Mouse (Mus musculus) skeletal muscle tissue, adult 2 months (tissue): ENCODE data around the gene Trim3.

ENCODE experiments used
- DNase-seq: peaks from one replicate; pipeline ENCODE4 v3.0.0-alpha.2; 2012; ENCODE audit warnings: low read depth, low spot score

Trim3 gene

DNA sequence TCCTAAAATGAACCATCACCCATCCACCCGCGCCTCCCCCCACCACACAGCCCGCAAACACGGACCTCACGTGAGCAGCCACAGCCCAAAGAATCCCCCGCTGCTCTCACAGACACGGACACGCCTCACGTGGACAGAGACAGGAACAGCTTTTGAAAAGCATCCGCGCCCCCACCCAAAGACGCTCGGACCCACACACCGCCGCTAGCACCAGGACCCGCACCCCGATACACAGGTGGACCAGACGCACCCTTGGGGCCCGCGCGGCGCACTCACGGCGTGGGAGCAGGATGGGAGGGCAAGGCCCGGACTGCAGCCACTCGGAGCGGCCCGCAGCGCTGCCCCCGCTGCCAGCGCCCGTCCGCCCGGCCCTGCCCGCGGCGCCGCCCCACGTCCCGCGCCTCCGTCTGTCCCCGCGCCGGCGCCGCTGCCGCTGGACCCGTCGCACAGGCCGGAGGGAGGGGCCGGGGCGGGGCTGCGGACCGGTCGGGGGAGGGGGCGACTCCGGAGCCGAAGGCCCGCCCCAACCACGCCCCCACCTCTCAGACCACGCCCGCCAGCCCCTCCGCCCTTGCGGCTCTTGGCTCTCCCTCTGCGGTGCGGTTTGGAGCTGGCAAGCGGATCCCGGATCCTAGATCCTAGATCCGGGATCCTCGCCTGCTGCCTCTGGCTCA lies at the start of gene Trim3:
Trim3 (minus strand) TSS at position 445 of the 674 bp plus-strand sequence.
- peak; percentile 84 for DNase-seq

GRCm38 (mm10) chr7:105650639-105651435 lies 17.5 kb upstream of the Trim3 start, which contains the start of gene Dnhd1:
Gene Dnhd1, plus strand, starts transcription at chr7:105650827.
- DNase-seq: peak; percentile 78

GRCm38 (mm10) chr7:105641936-105642335 lies 8.6 kb upstream of the Trim3 start:
- no peak for DNase-seq

DNA sequence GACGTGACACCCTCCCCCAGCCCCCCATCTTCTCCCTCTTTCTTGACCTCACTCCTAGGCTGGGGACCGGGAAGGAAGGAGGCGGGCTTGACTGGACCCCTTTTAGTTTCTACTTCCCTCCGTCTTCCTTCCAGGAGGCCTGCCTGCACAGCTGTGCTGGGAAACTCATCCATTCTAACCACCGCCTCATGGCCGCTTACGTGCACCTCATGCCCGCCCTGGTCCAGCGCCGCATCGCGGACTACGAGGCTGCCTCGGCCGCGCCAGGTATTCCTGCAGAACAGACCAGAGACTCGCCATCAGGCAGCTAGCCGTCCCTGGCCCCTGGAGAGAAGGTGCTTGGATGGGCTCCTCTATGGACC lies 7.5 kb upstream of the Trim3 start:
- DNase-seq: no peak

DNA sequence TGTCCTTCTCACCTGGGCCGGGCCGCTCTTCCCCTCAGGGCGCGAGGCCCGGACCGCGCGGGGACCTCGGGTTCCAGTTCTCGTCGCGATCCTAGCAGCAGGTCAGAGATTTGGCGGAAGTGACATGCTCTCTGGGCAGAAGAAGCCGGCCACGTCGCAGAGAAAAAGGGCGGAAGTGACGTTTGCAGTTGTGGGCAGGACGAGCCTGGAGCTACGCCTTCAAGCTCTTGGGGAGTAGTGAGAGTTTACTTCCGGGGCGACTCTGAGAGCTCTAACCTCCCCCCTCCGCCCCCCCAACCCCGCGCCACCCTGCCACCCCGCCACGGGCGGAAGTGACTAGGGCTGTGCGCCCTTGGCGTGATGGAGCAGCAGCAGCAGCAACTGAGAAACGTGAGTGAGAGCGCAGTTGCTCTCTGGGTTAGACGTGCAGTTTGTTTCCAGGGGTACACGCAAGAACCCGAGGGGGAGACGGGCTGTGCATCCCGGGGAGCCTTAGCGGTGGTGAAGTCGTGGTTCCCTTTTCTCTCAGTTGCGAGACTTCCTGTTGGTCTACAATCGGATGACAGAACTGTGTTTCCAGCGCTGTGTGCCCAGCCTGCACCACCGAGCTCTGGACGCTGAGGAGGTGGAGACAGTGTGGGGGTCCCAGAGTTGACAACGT lies 7.0 kb upstream of the Trim3 start, which contains the start of the genes Arfip2 and Gm45799:
Arfip2 (minus strand) TSS at position 184 of the 661 bp plus-strand sequence.
Gm45799 (plus strand) TSS at position 320 of the 661 bp plus-strand sequence.
- DNase-seq: peak; percentile 98

- no peak for DNase-seq
These were observed 6.4 kb upstream of the Trim3 start, which contains the start of gene Timm10b for GRCm38 (mm10) chr7:105639756-105640155. Gene Timm10b, plus strand, starts transcription at chr7:105640056.

GRCm38 (mm10) chr7:105639304-105639703 lies 5.9 kb upstream of the Trim3 start:
- DNase-seq: no peak

- no peak for DNase-seq
These were observed 5.4 kb upstream of the Trim3 start for GRCm38 (mm10) chr7:105638776-105639175.

GRCm38 (mm10) chr7:105635726-105636125 lies 2.4 kb upstream of the Trim3 start:
- peak; percentile 43 for DNase-seq

DNA sequence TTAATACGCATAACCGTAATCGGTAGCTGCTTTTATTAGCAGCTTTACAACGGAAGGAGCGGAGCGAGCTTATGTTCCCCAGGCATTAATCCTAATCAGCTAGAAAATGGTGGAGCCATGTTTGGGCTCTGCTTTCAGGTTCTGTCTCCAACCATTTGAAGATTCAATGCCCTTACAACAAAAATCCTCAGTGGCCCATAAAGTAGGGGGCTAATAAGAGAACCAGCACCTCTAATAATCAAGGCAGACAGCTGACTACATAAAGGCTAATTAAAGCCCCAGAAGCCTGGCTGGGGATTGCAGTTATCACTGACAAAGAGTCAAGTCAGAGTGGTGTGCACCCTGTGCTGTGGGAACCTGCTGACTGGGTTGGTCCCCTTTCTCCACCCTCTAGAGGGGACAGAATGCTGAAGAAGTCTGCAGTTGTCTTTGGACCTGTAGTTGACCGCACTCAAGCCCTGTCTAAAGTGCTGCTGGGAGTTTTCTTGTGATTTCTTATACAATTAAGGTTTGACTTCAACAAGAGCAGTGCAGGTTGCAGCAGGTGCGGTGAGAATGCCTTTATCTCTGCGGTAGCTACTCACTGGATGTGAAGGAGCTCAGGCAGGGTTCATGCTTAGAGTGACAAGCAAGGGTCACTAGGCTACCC lies 1.0 kb upstream of the Trim3 start:
- no peak for DNase-seq

DNA sequence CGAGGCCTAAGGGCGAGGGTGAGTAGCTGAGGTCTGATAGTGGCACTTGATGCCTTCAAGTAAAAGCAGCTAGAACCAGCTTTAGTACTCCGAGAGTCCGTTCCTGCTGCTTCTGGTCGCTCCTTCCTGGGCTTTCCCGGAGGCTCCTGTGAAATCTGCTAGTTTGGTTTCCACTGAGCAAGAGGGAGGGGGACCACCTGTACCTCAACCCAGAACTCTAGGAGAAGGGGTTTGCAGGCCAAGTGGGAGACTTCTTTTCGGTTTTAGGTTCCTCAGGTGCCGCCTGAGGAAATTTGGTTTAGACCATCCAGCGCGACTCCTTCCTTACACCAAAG lies 397 bp upstream of the Trim3 start:
- DNase-seq: no peak

- no peak for DNase-seq
These were observed 809 bp downstream of the Trim3 start for GRCm38 (mm10) chr7:105632551-105632972.

DNA sequence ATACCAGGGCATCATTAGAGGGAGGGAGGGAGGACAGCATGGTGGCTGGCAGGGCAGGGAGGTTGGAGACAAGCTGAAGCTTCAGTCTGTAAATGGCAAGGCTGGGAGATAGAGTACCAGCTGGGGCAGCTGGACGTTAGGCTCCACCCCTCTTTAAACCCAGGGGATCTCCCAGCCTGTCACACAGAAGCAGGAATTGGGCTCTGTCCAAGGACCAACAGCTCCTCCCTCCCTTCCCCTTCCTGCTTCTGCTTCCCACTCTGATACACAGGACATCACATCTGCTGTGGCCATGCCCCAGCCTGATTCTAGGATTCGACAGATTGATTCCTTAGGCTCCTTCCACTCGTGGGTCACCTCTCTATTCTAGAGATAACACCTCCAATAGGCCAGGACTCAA lies 4.7 kb downstream of the Trim3 start:
- peak; percentile 56 for DNase-seq

DNA sequence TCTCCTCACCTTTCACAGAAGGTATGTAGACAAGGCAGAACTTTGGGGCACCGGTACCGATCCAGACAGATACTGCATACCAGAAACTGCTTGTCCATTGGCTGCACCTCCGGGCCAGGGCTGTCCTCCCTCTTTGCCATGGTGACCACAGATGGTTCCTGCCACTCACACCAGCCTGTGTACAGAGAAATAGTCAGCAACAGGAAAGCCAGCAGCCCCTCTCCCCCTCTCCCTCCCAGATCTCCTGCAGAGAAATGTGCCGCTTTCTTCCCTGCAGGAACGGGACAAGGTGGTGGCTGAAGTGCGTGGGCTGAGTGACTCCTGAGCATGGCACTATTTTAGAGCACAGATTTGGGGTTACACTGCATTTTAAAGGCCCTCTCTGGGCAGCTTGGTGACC lies 8.0 kb downstream of the Trim3 start:
- DNase-seq: no peak

GRCm38 (mm10) chr7:105621646-105622292 lies 11.6 kb downstream of the Trim3 start:
- DNase-seq: no peak

- no peak for DNase-seq
These were observed 12.3 kb downstream of the Trim3 start for GRCm38 (mm10) chr7:105621053-105621452.

- no peak for DNase-seq
These were observed 13.7 kb downstream of the Trim3 start for GRCm38 (mm10) chr7:105619701-105620100.

DNA sequence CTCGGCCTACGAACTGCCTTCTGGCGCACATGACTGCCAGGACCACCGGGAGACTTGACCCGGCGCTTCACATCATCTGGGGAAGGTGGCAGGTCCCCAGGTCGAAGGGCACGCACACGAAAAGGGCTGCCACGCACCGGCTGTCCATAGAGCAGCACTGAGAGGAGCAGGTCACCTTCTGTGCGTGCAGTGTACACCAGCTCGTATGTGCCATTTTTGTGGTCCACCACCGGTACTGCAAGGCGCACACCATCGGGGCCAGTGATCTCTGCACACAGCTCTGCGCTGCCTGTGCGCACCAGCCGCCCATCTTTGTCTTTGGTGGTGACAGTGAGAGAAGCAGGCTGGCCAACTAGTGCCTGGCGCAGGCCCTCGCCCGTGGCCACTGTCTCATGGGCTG lies 15.6 kb downstream of the Trim3 start:
- no peak for DNase-seq

GRCm38 (mm10) chr7:105616561-105616960 lies 16.8 kb downstream of the Trim3 start:
- DNase-seq: no peak

DNA sequence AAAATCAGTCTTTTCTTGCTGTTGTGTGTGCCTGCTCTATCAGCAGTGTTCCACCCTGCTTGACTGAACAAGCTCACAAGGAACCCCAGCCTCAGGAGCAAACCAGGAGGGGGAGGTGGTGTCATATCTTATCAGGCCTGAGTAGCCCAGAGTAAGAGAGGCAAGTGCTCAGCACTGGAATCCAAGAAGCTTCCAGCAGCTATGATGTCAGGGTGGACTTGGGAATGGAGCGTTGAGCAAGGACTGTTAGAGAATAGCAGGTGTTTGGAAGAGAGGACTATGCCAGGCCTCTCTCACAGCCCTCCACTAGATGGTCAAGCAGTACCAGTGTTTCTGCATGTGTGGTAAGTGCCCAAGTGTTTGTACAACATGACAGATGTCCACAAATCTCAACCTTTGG lies 17.7 kb downstream of the Trim3 start:
- no peak for DNase-seq

DNA sequence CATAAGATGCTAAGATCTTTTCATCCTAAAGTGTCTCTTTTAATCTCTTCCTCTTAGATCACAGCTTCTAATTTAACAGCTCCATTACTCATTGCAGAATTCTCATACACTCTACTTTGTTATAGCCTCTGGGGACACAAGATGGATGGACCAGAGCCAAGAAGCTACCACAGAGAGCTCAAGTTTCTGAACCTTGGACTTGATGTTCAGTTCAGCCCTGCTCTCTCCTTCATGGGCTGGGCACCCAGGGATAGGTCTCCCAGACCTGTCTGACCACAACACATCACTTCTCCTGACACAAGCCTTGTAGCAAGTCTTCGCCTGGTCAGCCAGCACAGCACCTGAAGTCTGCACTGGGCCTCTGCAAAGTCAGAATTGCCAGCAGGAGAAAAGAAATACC lies 19.0 kb downstream of the Trim3 start:
- no peak for DNase-seq
